Mouse (Mus musculus) stomach, postnatal 0 days (tissue): ENCODE results near the gene Cdk10.

Experiments
- CTCF ChIP-seq: IDR thresholded peaks from 2 replicates; pipeline ENCODE4 v1.5.1; 2016; ENCODE audit warnings: antibody characterized with exemption, low read depth, mild to moderate bottlenecking, moderate library complexity
- EP300 ChIP-seq: optimal IDR thresholded peaks from 2 replicates; pipeline ENCODE3; 2016; ENCODE audit warnings: antibody characterized with exemption

- TF ChIP-seq EP300 (no peak), CTCF (no peak)
Measured at GRCm38 (mm10) chr8:123228416-123228815, 3.8 kb downstream of the Cdk10 start.
